Mouse (Mus musculus) ovary, adult 18-20 months (tissue): ENCODE results near the gene Wdr59.

Source experiments
- DNase-seq: peaks from one replicate; pipeline ENCODE4 v3.0.0; 2022; ENCODE audit warnings: low spot score, mixed read lengths

The Wdr59 gene

GRCm38 (mm10) chr8:111492508-111492907 is 29.4 kb downstream of the Wdr59 start:
- DNase-seq: no peak

- DNase-seq: no peak
Observed at GRCm38 (mm10) chr8:111491191-111491590, 30.7 kb downstream of the Wdr59 start.

DNA sequence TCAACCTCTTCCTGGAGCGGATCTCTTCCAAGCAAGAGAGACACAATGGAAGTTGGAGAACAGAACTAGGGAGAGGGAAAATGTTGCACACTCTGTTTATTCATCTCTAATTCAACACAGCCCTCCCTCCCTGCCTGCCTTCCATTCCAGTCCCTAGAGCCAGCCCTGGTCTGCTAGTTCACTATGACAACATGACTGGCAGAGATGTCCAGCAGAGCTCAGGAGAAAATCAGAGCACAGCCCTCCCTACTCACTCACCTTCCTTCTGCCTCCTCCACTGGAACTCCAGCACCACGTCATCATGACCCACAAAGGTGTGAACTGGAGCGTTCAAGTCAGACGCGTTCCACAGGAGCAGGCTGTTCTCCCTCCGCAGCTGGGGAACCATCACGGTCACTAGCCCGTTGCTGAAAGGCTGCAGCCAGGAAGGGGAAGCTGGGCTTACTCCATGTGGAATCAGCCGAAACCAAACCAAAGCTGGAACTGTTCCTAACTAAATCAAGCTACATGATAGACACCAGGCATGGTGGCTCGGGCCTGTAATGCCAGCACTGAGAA is 31.8 kb downstream of the Wdr59 start:
- peak; percentile 17 for DNase-seq

GRCm38 (mm10) chr8:111480691-111481090 is 41.2 kb downstream of the Wdr59 start:
- DNase-seq: no peak

DNA sequence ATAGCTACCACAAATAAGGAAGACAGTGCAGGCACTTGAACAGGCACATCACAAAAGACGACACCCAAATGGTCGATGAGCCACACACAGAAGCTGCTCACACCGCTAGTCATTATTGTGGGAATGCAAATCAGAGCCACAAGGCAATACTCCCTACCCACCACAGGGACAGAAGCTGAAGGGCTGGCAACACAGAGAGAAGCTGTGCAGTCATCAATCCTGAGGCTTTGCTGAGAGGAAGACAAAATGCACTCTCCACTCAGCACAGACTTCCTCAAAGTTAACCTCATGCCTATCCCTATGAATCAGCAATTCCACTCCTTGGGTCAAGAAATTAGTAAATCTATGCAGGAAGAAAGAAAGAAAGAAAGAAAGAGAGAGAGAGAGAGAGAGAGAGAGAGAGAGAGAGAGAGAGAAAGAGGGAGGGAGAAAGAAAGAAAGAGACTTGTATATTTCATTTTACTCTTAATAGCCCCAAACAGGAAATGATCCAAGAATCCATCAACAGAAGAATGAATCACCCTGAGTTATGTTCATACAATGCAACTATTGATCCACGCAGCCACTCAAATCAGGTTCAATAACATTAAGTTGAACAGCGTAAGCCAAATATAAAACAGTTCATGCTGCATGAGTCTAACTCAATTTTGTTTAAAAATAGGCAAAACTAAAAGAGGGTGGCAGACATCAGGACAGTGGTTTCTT is 44.0 kb downstream of the Wdr59 start:
- no peak for DNase-seq

DNA sequence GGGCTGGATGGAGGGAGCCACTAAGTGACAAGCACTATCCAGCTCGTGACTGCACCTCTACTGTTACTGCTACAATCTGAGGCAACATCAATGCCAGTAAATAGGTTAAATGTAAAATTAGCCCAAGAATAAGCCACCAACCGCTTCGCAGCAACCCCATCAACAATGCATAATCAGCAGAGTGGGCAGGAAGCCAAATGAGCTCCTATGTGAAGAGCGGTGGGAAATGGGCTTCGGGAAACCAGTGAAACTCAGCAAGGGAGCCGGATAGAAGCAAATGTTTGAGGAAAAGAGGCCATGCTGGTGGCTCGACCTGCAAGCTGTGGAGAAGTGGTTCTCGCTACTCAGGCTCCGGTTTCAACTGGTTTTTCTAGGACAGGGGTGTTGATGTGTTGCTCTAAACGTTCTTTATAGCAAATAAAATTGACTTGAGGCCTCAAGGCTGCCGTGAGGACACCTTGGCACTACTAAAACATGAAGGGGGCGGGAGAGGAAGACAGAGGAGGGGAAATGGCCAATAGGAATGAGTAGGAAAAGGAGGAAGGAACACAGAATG is 50.3 kb downstream of the Wdr59 start:
- no peak for DNase-seq

GRCm38 (mm10) chr8:111469013-111469412 is 52.9 kb downstream of the Wdr59 start:
- DNase-seq: no peak

- DNase-seq: no peak
Observed at GRCm38 (mm10) chr8:111465341-111465740, 56.6 kb downstream of the Wdr59 start.

- no peak for DNase-seq
Observed at GRCm38 (mm10) chr8:111464526-111464925, 57.4 kb downstream of the Wdr59 start.

GRCm38 (mm10) chr8:111449671-111450070 is 72.2 kb downstream of the Wdr59 start:
- no peak for DNase-seq

DNA sequence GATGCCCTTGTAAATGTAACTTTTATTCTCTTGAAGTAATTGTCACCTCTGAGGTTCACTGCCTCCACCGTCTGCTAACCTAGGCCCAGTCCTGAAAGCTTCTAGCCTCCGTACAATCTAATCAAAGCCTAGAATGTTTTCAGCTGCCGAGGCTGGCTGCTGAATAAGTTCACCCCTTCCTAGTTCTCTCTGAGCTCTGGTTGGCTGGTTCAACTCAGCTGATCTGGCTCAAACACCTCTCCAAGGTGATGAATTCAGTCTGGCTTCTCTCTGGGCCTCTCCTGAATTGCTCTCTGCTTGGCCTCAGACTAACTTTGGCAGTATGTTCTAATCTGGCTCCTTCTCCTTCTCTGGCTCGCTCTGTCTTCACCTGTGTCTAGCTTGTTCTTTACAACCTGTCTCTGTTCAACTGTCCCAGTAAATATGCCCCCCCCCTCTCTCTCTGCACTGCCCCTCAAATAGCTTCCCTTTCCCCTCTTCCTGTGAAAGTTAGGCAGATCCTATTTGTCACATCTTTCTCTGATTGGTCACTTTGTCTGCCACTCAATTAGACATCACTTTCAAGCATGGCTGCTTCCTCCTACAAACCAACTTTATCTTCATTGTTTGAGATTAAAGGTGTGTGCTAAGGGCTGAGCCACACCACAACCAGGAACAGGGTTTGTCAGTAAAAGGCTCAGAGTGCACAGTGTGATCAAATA is 75.8 kb downstream of the Wdr59 start:
- no peak for DNase-seq

DNA sequence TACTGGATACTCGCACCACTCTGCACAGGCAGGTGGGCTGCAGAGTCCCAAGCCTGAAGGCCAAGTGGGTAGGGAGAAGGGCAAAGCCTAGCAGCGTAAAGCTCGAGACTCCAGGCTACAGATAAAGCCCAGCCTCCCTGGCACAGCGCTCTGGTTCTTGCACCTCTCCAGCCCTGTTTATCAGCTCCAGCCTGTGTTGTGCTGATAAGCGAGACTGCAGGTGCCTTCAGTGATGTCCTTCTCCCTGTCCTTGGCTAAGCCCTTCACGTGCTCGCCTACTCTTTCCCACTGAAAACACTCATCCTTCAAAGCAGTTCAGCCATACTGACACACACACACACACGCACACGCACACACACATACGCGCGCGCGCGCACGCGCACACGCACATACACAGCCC is 76.3 kb downstream of the Wdr59 start:
- peak; percentile 74 for DNase-seq

DNA sequence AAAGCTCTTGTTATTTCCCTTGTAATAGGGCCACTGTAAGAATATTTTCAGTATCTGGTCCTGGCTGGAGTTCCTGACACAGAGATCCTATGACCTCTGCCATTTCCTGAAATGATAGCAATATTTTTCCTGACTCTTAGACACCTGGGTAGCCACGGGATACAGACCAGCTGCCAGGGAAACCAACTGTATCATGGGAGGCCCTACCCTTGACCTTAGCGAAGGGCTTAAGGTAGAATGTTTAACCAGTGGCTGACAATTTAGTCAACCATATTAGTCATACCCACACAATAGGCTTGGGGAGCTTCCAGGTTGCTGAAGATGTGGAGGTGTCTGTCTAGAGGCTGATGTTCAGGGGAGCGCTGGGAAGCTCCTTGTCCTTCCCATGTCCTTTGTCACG is 77.6 kb downstream of the Wdr59 start:
- DNase-seq: no peak

- peak; percentile 39 for DNase-seq
Observed at GRCm38 (mm10) chr8:111439189-111439588, 82.7 kb downstream of the Wdr59 start.

DNA sequence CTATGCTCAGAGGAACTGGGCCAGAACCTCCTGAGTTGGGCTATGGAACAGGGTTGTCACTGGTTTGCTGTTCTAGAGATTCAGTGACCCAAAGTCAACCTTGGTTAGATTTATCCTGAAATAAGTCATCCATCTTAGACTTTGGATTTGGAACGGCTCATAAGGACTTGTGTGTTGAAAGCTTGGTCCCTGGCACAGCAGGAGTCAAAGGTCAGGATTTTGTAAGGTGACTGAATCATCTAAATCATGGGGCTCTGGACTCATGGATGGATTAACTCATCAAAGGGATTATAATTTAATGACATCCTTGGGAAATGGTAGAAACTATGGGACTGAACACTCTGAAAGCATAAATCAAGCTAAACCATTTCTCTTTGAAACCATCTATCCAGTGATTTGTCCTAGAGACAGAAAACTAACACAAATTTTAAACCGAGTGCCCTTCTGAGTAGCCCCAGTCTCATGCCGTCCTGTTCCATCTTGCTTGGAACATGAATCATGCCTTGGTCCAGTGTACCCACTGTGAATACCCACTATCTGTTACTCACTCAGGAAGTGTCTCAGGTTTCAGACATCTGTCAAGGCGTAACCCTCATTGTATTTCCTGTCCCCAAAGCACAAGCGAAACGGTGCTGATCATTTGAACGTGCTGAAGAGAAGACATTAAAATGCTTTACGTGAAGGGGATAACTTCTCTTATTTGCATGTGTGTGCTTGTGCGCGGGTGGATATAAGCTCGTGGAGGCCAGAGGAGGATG is 86.6 kb downstream of the Wdr59 start:
- no peak for DNase-seq

DNA sequence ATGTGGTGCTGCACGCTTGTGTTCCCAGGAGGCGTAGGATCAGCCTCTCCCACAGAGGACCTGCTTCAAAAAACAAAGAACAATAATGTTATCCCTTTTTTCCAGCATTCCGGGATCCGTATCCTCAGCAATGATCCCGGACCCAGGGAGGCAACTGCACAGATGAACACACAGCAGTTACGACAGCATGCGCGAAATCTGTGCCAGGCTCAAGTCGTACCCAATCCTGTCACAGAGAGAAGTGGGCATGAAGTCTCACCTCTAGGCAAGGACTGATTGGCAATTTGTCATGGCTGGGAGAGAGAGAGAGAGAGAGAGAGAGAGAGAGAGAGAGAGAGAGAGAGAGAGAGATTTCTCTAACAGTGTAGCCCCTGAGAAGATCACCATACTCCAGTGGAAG is 97.2 kb downstream of the Wdr59 start:
- no peak for DNase-seq

DNA sequence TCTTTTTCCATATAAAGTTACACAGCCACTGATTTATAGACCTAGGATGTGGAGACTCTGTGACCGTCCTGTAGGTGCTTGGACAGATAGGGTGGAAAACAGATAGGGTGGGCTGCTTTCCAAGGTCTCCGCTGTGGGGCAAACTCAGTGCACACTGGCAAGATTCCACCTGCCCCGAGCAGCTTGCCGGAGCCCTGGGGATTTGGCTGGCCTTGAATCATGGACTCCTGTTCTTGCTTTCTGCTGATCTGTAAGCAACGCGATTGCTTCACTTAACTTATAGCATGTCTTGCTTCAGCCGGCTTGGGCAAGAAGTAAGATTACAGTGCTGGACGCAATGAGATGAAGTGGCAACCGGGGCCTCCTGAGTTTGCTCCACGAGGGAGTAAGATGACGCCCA is 97.7 kb downstream of the Wdr59 start:
- DNase-seq: peak; percentile 59

DNA sequence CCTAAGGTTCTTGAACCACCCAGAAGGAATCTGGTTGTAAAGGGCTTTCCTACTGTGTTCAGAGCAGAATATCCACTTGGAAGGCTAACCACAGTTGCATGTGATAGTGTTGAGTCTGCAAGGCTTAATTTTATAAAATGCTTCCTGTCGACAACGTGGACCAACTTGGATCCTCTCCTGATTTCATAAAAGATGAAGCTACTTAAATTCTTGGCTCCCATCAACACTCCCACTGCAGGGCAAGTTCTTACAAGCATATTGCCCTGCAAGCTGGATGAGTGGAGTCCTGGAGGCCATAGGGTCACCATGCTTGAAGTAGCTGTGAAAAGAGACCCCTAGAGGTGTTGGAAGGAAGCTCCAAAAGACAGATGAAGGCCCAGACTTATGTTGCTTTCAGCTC is 99.3 kb downstream of the Wdr59 start:
- no peak for DNase-seq

DNA sequence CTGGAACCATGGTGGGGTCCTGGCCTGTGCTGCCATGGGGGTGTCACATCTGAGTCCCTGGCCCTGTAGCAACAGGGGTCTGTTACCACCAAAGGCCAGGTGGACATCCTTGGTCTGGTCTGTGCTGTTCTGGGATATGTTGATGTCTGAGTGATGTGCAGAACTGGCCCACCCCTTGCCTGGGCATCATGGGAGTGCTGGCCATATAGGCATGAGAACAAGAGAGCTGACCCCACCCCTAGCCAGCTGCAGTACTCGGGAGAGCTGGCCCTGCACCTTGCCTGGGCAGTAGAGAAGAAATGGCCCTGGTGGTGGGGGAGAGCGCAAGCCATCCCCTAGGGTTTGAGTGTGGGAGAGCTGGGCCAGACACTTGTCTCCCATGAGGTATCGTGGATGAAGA is 102.7 kb downstream of the Wdr59 start:
- no peak for DNase-seq

GRCm38 (mm10) chr8:111418601-111419000 is 103.3 kb downstream of the Wdr59 start:
- no peak for DNase-seq

GRCm38 (mm10) chr8:111417222-111417621 is 104.7 kb downstream of the Wdr59 start:
- DNase-seq: no peak

- DNase-seq: no peak
Observed at GRCm38 (mm10) chr8:111403391-111403790, 118.5 kb downstream of the Wdr59 start.
